Mouse (Mus musculus) frontal cortex, postnatal 25 days (tissue): ENCODE measurements around the gene Nrm.
"Not testable (repeated sequence)": the region's sequence is repeated elsewhere in the genome, so short reads cannot be mapped to it uniquely, and the experiment has no call there.

Source experiments
- DNase-seq, 2 experiments: peaks; one replicate each; pipeline ENCODE4 v3.0.0; 2022; ENCODE audit warnings: low spot score in 2 of 2

Gene Nrm

DNA sequence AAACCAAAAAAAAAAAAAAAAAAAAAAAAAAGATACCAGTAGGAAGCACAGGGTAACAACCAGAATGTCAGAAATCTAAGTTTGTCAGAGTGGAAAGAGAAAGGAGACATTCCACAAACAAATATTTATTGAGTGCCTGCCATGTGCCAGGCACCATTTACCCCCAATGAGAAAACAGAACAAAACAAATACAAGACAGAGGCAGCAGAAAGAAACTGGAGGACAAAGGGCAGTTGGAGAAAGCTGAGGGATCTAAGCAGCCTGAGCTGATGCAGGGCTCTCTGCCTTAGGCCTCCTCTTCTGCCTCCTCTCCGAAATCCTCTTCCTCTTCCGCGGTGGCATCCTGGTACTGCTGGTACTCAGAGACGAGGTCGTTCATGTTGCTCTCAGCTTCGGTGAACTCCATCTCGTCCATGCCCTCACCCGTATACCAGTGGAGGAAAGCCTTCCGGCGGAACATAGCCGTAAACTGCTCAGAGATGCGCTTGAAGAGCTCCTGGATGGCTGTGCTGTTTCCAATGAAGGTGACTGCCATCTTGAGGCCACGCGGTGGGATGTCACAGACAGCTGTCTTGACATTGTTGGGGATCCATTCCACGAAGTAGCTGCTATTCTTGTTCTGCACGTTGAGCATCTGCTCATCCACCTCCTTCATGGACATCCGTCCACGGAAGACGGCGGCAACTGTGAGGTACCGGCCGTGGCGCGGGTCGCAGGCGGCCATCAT is 26.3 kb upstream of the Nrm start:
- DNase-seq = no peak

GRCm38 (mm10) chr17:35835424-35836140 is 25.5 kb upstream of the Nrm start:
- no peak for DNase-seq

DNA sequence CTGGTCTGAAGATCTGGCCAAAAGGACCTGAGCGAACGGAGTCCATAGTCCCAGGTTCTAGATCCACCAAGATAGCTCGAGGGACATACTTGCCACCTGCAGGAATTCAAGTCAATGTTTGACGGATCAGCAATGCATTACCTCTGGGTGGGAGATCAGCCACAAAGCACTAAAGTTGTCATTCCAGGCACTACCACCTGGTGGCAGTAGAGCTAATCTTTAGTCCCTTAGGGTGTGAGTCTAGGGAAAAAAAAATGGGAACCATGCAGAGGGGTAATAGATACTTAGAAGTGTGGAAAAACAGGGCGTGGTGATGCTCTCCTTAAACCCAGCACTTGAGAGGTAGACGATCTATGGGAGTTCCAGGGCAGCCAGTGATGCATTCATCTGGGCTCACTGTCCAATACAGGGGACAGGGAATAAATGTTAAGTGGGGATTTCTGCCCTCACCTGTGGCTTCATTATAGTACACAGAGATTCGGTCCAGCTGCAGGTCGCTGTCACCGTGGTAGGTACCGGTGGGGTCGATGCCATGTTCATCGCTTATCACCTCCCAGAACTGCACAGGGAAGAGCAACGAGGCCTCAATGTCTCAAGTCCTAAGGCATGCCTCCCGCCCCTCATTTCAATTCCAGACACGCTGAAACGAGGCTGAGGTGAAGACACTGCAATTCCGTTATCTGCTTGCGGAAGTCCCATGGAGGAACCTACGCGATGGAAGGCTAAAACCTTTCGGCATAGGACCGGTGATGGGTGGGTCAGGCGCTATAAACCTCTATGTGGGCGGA is 24.7 kb upstream of the Nrm start:
- peak; percentile 87 to 92 for DNase-seq

DNA sequence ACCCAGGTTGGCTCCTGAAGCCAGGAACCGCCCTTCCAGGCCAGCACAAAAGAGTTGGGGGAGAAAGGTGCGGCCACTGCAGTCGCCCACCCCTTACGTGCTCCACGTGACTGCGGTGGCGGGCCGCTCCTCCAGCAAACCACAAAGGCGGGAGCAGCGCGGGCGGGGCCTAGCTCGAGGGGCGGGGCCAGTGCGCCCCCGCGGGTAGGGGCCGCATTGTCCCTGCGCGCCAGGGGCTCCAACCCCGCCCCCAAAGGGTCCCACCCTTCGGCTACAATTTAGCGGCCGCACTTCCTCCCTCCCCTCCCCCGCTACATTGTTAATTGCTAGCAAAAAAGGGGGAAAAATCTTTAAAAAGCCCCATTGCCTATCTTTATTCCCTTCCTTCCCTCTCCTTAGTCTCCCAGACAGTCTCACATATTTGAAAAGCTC is 24.1 kb upstream of the Nrm start:
- peak; percentile 60 to 75 for DNase-seq

GRCm38 (mm10) chr17:35837487-35837886 is 23.6 kb upstream of the Nrm start:
- no peak for DNase-seq

- peak; percentile 94 to 95 for DNase-seq
Observed at GRCm38 (mm10) chr17:35838122-35838544, 23.0 kb upstream of the Nrm start, which contains the start of gene Tubb5. Tubb5 (minus strand) TSS chr17:35838306.

- no peak for DNase-seq
Observed at GRCm38 (mm10) chr17:35838570-35838969, 22.5 kb upstream of the Nrm start.

- DNase-seq = not testable (repeated sequence)
Observed at GRCm38 (mm10) chr17:35839002-35839401, 22.1 kb upstream of the Nrm start.

GRCm38 (mm10) chr17:35840561-35840960 is 20.6 kb upstream of the Nrm start:
- DNase-seq = no peak

GRCm38 (mm10) chr17:35841076-35841950 is 19.8 kb upstream of the Nrm start, which contains the start of gene Mdc1:
Mdc1 (plus strand) TSS chr17:35841515.
- DNase-seq = peak; percentile 97 to 98

DNA sequence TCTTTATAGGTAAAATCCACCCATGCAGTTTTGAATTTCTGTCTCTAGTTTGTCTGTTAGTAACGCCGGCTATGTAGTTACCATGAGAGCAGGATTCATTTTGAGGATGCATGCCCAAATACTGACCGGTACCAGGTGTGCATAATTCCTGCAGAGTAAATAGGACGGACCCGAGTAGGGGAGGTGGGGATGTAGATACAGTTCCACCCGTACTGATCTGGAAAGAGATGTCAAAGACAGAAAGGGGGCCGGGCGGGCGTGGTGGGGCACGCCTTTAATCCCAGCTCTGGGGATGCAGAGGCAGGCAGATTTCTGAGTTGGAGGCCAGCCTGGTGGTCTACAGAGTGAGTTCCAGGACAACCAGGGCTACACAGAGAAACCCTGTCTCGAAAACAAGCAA is 19.1 kb upstream of the Nrm start:
- DNase-seq = no peak

DNA sequence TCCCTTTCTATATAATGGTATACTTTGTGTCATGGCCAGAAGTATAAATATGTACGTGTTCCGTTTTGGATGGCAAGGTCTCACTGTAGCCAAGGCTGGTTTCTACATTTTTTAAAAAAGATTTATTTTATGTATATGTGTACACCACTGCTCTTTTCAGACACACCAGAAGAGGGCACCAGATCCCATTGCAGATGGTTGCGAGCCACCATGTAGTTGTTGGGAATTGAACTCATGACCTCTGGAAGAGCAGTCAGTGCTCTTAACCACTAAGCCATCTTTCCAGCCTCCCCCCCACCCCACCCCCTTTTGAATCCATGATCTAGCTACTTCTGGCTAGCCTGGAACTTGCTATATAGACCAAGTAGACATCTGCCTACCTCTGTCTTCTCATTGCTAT is 17.6 kb upstream of the Nrm start:
- no peak for DNase-seq

- DNase-seq = no peak
Observed at GRCm38 (mm10) chr17:35848112-35848511, 13.0 kb upstream of the Nrm start.

- no peak for DNase-seq
Observed at GRCm38 (mm10) chr17:35850974-35851373, 10.1 kb upstream of the Nrm start.

DNA sequence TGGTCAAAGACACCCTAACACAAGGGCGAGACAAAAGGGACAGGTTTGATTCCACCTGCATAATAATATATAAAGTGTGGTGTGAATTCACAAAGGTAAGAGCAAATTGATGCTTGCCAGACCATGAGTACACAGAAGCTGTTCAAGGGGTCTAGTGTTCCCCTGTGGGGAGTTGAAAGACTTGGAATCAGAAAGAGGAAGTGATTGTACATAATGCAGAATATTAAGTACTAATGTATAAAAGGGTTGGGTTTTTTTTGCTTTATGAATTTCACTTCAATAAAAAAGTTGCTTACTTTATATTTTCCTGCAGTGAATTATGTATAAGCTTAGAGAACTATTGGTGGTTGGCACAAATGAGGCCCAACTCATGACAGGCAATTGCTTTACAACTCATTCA is 1.7 kb upstream of the Nrm start:
- DNase-seq = no peak

DNA sequence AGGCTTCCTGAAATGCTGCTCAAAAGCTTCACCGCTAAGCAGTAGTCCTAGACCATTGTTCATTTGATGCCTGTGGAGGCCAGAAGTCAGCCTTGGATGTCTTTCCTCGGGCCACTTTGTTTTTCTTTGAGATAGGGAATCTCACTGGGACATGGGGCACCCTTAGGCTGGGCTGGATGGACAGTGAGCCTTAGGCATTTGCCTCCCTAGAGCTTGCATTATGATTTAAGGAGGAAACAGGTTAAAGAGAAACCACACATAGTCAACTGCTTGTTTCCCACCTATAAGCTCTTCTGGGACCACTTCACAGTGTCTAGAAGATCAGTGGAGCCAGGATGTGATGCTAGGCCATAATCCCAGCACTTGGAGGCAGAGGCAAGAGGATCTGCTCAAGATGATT is 1.3 kb upstream of the Nrm start:
- no peak for DNase-seq

DNA sequence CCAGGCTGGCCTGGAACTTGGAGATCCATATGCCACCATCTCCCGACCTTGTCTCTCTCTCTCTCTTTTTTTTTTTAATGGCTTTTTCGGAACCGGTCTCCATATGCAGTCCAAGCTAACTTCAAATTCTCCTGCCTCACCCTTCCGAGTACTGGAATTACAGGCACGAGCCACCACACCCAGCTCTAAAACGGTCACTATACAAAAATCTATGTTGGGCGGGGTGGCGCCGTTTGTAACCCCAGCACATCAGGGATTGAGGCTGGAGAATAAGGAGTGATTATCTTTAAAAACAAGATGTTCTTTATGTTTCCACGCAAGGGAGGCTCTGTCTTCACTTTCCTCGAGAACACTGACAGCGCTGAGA is 304 bp upstream of the Nrm start:
- DNase-seq = no peak

DNA sequence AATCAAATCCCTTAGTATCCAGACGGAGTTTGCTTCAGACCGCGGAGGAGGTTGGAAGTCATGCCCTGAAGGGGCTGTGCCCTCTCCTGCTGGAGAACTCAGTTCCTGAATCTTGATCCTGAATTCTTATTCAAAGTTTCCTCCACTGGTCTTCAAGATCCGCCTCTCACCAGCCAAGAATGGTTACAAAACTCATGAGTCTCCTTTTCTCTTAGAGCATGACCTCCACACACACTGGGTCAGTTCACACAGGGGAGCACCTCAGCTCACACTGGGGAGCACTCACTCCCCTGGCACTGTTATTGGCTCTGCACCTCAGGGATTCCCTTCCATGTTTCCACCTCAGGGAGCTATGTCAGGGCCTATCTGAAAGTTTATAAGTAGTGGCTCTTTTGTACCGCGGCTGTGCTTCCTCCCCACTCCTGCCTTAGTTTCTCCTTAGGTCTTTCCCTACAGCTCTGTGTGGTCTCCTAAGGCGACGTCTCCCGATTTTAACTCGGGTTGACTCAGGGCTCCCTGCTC is 3.8 kb downstream of the Nrm start:
- DNase-seq = no peak

GRCm38 (mm10) chr17:35865481-35866280 is 4.6 kb downstream of the Nrm start, which contains the start of gene Ppp1r18:
Ppp1r18 (plus strand) TSS chr17:35865593.
- DNase-seq = no peak

- DNase-seq = no peak
Observed at GRCm38 (mm10) chr17:35866281-35866831, 5.2 kb downstream of the Nrm start.
